Mouse (Mus musculus) neural tube, embryonic 10.5 days (tissue): ENCODE measurements at regions not wholly inside any gene's neighbourhood (a gene's known extent, or its start where the extent isn't known, plus 50 kb on each side); places are given as distances from the start of the nearest gene placed in this dataset.

Source experiments
- DNase-seq: peaks from one replicate; pipeline ENCODE4 v3.0.0-alpha.2; 2017; ENCODE audit warnings: low spot score; ENCODE audit errors: extremely low spot score

DNA sequence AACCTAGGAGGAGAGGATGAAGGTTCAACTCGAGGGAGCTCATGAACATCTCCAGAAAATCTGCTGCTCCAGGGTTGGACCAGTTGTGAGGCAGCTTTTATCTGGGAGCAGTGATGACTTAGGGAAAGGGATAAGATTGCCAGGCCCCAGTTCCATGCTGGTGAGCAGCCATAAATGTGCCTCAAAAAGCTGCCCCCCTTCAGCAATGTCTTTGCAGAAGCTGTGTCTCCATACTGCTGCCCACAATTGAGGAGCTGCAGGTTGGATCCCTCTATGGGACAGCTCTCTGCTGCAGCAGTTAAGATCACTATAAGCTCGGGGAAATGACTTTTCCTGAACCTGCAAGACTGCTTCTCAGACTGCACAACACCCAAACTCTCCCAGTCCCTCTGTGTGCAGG, 543.7 kb downstream of the Nfib start:
- DNase-seq = no peak

DNA sequence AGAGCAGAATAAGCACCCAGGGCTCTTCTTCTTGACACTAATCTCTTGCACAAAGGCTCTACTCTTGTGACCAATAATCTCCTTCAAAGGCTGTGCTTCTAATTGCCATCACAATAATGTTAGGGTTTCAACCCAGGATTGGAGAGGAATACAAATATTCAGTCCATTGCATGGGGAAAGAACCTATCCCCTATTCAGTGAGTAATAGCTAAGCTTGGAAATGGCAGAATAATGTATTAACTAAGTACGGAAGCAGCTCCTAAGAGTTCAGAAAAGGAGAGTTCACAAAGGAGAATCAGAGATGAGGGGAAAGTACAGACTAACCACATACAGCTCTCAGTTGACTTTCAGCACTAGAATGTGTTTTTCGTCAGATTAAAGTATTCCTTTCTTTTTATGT, 544.3 kb downstream of the Nfib start:
- no peak for DNase-seq

DNA sequence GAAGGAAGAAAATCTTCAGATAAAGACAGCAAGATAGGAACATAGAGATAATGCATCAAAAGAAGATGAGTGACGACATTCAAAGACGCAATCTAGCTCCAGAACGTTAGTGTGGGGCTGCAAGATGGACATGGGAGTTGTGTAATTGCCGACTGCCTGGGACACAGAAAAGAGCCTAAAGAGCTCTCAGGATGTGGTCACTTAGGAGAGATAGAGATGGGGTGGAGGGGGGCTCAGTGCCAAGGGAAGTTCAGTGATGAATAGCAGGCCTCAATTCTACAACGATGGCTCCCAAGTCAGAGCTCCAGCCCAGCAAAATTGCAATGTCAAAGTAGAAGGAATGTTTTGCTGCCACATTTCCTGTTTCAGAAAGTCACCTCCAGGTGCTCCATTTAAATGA, 545.3 kb downstream of the Nfib start:
- no peak for DNase-seq

DNA sequence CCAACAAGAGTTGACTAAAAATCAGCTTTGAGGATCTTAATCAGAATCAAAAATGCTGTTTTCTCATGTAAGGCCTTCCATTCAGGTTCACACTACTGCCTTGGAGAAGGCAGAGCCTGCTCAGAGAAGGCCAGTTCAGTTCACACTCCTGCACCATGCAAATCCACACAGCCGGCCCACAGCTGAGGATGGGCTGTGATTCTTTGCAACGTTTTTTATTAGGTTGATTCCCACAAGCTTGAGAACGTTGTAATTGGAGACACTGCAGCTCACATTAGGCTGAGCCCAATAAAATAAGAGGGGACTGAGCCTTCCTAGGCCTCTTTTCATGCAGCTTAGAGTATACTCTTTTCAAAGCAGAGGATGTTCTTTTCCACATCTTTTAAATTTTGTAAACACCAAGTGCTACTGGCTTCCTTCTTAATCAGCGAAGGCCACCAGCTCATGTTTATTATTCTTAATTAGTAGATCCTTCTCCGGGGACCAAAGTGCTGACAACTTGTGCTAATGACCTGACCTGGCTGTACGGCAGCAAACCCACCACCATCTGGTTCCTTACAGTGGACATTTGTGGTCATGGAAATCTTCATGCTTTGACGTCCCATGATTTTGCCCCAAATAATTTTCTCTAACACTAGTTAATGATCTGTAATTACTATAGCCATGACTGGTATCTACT, 549.8 kb downstream of the Nfib start:
- no peak for DNase-seq

DNA sequence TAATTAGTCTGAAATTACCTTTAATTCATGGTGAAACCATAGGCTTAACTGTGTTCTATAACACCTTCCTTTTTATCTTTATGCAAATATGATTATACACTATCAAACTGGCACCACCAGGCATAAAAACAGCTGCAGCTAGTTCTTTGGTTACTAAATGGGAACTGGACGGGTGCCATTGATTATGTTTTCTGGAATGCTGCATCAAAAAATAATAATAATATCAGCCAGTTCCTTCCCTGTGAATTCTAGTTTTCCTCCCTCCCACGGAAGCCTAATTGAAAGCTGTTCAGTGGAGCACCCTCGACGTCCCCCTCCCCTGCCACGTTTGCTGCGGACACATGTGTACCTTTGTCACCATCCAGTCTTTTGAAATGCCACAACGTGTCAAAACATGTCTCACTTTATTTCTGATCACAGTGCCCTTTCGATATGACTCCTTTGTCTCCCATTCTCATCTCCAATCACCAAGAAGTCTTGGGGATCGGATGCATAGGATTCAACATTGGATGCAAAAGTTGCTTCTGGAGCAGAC, 551.5 kb downstream of the Nfib start:
- DNase-seq = no peak

DNA sequence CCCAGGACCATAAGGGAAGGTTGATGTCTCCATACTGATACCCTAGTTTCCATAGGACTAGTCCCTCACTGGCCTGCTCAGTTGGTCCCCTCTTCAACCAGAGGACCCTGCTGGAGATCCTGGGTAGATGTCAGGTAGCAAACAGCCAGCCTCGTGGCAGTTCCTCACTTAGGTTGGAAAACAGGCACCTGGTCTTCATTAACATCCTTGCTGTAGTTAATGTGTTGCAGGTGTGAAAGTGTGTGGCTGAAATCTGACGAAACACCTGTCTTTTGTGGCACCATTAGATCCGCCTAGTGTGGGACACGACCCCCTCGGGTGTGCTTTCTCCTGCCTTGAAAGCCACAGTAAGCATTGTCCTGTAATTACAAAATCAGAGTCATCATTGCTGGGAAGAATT, 551.9 kb downstream of the Nfib start:
- no peak for DNase-seq

DNA sequence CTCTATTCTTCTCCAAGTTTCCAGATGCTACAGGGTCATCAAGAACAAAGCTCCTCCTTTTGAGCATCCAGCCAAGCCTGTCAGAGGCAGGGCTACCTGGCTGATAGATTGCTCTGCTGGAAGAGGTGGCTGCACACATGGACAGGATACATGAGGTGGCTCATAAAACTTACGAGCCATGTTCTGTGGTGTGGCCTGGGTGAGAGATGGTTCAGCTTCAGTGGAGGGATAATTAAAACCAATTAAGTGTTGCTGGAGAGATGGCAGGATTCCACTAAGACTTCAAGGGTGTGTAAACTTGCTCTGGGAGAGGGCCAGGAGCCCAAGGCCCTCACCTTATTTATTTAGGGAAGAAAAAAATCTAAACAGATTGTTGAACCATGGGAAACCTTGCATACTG, 555.6 kb downstream of the Nfib start:
- no peak for DNase-seq

DNA sequence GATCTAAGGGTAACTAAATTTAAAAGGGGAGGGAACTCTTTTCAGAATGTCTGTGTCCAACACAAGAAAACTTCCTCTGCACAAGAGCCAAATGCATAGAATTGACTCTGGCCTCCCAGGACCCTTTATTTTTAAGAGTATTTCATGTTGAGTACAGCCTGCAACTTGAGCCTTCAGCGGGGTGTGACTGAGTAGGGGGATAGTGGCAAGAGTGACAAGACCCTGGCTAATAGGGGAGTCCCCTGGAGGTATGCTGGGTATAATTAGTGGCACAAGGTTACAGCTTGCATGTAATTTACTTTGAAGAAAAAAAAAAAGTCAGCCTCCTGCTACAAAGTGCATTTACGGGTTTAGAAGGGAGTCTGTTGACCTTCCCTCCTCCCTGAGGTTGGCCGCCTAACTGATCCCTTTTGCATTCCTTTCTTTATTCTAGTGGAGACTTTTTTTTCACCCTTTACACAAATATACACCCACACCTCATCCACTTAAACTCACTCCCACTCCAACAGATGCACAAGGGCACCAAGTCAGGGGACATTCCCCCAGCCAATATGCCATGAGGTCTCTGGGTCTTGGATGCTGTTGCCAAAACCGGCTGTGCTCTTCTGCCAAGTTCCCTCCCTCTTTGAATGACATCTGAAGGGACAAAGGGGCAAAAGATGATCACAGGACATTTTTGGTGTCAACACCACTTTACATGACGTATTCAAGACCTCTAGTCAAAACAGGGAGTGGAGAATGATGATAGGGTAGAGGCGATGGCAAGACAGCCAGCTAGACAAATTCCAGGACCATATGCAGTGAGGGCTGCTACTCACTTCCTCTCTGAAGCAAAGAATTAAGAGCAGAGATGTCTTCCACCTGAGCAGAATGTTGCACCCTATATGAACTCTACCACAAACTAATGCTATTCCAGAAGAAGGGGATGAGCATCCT, 557.2 kb downstream of the Nfib start:
- DNase-seq = no peak

DNA sequence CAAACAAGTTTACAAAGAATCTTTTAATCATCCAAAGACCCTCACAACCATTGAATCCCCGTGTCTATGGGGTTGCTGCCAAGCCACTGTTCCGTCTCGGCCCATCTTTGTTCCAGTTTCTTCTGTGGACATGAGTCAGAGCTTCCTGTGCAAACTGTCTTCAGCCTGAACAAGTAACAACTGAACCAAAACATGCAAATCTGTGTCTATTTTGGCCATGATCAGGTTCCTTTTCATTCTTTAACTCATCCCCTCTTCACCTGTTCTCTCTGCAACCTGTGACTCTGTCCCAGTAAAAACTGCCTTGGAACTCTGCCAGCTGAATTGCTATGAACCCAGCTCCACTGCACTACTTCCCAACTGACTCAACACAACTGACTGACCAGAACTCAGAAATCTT, 563.2 kb downstream of the Nfib start:
- no peak for DNase-seq

DNA sequence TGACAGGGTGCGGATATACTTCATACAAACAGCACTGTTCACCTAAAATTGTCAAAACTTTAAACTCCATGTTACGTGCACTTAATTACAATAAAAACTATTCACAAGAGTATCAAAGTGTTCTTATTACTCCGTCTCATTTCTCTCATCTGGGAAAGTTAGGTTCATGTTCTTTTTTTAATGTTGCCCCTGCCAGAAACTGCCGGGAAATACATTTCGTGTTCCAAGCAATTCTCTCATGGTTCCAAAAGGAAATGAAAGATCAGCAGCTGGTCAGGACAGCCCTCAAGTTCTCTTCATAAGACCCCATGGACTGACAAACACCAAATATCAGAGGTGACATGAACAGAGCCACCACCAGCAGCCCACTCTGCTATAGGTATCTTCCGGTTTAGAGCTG, 565.7 kb downstream of the Nfib start:
- DNase-seq = no peak

DNA sequence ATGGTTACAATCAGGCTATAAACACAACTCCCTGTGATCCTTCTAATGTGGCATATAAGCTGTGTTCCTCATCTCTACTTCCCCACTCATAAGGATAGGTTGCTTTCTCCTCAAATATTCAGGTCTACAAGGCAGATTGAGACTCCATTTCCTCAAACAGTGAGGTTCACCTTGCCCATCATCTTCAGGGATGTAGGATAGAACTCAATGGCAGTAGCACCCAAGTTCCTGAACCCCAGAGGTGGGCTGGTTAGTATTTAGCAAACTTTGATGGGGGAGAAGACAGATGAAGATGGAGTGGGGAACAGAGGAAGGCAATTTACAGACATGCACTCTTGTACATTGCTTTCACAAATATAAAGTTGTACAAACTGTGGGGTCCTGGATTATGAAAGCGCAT, 566.5 kb downstream of the Nfib start:
- no peak for DNase-seq

DNA sequence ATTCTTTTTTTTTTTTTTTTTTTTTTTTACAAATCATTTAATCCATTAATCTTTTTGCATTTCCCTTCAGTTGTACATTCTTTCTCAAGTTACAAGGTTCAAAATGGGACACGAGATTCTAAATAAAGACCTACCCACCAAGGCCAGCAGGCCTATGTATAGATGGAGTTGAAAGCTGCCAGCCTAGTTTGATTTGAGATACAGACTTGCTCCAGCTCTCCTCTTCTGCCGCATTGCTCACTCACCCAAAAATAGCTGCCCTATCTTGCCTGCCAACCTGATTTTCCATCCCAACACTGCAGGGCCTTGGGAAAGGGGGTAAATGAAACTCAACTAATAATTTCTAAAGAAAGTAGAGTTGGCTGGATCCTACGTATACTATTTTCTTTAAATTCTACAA, 572.7 kb downstream of the Nfib start:
- DNase-seq = no peak

DNA sequence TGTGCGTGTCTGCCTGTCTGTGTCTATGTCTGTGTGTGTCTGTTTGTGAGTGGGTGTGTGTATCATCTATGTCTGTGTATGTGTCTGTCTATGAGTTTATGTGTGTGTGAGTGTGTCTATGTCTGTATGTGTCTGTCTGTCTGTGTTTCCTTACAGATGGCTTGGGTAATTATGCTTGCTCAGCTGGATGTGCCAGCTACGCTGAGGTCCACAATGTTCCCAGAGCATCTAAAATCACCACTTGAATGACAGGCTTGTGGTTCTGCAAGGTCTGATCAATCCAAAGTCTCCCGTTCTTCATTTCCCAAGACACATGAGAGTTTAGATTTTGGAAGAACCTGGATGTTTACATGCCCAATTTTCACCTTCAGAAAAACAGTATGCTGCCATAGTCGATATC, 573.2 kb downstream of the Nfib start:
- no peak for DNase-seq

DNA sequence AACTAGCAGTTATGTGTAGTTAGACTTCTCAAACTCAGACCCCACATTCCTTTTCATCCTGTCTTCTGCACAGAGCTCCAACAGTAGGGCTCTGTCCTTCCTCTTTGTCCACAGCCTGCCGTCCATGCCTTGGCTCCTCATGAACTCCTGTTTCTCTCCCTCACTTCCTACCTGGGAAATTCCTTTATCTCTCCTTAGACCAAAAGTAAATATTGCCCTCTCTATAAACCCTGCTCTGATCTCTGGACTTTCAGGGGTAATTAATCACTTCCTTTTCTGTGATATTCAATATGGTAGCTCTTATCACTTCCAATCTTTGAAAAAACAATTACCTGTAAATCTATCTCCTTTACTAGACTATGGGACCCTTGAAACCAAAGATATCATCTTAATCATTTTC, 576.1 kb downstream of the Nfib start:
- no peak for DNase-seq

DNA sequence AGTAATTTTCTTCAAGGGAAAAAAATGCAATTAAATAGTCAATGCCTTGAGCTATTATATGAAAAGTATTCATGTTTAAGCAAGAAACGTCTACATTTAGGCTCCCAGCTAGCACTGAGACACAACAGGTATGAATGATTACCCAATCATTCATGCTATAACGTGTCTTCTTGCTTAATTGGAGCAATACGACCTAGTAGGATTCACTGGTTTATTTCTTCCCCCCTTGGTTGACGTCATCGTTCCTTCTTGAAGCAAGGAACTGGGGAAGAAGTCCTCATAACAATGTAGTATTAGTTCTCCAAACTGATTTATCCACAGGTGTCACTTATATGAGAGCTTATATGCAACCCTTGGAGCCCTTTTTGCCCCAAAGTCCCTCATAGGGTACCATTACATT, 581.8 kb downstream of the Nfib start:
- DNase-seq = no peak

DNA sequence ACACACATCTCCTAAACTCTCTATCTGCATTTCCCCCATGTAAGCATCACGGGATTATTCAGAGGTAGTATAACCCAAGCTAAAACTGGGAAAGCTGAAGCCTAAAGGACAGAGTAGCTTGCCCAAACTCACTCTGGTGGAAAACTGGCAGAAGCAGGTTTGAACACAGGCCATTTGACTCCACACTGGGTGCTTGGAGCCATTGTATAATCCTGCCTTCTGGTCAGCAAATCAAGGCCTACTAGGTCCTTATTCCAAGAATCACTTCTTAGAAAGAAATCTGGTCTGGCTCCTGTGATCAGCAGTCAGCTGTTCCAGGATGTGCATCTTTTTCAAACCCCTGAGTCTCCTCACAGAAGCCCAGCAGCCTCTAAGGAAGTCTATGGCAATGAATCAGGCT, 582.4 kb downstream of the Nfib start:
- no peak for DNase-seq

DNA sequence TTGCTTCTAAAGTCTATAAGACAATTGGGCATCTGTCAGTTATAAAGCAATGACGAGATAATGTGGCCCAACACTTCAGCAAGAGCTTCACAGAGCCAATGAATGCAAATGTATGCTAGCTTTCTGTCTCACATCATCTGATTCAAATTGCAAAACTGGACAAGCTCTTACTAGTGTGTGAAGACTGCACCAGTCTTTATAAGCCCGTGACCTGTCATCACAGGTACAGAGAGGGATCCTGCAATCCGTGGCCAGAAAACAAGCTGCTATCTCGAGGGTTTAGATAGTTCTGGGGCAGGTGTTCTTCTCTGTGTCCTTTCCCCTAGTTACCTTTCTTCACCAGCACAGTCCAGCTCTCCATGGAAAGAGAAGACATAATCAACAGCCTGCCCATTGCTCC, 584.8 kb downstream of the Nfib start:
- no peak for DNase-seq

DNA sequence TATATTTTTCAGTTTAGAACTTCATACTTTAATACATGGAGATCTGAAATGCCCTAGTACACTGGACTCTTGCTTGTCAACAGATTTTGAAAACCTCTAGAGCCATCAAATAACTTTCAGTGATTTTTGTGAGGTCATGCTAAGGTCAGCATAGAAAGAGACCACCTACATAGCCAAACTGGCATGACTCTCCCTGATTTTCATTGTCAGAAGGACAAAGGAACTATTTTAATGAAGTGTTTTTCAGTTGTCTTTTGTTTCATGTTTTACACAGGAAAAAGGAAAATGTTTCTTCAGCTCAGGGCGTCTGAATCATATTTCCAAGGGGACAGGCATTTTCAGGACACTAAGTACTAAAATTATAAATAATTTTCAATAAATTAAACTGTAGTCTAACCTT, 585.2 kb downstream of the Nfib start:
- DNase-seq = no peak

DNA sequence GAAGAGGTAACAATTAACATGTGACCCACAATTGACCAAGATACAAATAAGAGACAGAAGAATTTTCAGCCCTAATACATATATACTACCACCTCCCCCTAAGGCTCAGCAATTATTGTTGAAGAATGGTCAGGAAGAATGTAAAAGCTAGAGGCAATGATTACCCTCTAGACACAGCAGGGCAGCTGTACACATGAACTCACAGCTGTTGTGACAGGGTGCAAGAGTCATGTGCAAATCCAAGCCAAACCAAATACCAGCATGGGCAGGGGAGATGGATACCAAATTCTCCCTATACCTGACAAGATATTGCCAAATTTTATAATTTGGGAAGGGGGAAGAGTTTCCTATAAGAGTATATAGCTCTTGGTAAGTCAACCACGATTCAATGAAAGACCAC, 603.7 kb downstream of the Nfib start:
- no peak for DNase-seq

DNA sequence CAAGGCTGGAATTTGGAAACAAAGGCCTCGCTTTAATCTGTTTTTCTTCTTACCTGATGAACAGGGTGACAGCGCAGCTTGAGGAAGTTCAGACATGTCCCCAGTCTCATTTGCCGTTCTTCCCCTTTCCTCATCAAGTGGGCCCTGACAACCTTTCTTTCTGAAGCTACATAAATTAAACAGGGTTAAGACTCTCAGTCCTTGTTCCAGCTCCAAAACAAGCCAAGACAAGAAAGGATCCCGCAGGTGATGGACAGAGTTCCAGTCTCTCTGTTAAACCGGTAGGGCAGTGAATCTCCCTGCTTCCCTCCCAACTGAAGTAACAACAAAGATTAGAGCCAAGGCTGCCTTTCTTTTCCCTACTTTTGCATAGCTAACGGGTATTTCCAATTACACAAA, 605.6 kb downstream of the Nfib start:
- no peak for DNase-seq

DNA sequence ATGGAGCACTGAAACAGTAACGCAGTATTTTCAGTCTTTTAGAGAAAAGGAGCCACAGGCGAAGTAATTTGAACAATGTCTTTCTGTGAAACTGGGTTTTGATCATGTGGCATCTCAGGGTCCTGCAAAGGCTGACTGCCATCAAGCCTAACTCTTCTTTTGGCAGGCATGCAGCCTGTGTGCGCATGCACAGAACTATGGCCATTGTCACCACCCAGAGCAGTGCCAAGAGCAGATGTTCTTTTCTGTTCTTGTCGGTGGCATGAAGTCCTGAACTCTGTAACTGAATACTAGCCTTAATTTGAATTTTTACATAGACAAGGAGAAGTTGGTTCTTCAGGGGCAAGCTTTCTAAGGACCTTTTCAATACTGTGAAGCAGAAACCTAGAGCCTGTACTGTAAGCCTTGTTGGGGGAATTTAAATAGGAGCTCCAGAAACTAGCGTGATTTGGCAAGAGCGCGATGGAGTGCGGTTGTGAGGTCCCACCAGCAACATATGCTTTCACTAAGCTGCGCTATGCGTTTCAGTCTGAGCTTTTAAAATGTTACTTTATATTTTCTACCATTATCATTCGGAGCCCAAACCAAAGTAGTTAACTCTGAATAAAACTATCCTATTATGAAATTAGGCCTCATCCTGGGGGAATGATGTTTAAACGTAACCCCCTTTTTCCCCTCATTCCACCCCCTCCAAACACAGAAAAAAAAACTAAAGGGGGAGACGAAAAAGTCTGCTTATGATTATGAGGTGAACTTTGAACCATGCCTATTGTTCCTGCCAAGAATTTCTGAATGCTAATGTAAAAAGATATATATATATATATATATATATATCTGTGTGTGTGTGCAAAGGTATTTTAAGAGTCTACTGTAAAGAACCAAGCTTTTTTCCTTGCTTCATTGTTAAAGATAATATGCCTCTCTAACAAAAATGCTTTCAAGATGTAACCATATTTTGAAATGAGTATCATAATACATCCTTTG, 606.3 kb downstream of the Nfib start:
- no peak for DNase-seq
